Mouse (Mus musculus): ENCODE results near the gene Mybbp1a.
"Not testable (repeated sequence)": the region's sequence is repeated elsewhere in the genome, so short reads cannot be mapped to it uniquely, and the experiment has no call there.

GRCm38 (mm10) chr11:72430311-72431068, 10.7 kb upstream of the Mybbp1a start:
- TF ChIP-seq POLR2A (IDR thresholded peaks at IDR 0.05; ENCODE audit: low read depth, low read length); CTCF (IDR thresholded peaks at IDR 0.05; ENCODE audit: extremely low read depth, insufficient read length, insufficient replicate concordance, low read depth, low read length): not testable (repeated sequence)
